Mouse (Mus musculus) forebrain, embryonic 14.5 days (tissue): ENCODE results near the gene Fam168a. TPM values are rescaled to one million over a fixed set of nuclear protein-coding genes. Genes with fewer than 3 reads are reported as not detected.
A peak's percentile ranks its signal among the peaks of the same experiment; 100 is the strongest.

Experiments
- ATAC-seq: fragments of 200-750 bp; cut with Nextera tagmentation; 2 replicates; pipeline ENCODE4 v1.8.0; 2017; ENCODE audit warnings: mild to moderate bottlenecking, moderate library complexity
- DNase-seq: peaks from one replicate; pipeline ENCODE4 v3.0.0-alpha.2; 2015; ENCODE audit warnings: low spot score
- H3K27ac ChIP-seq: fragments of 300-500 bp; sonication (generic); 2 replicates; pipeline ENCODE4 v1.5.1; 2014; ENCODE audit warnings: low read depth, mild to moderate bottlenecking, control low read depth, low read length, moderate library complexity
- H3K27me3 ChIP-seq: fragments of 300-500 bp; sonication (generic); replicated peaks from 2 replicates; pipeline ENCODE4 v1.6.1; 2014; ENCODE audit warnings: low read length, control low read depth, mixed read lengths; ENCODE audit not compliant: control insufficient read depth, insufficient read depth
- H3K36me3 ChIP-seq: fragments of 300-500 bp; sonication (generic); 2 replicates; pipeline ENCODE4 v1.6.1; 2014; ENCODE audit warnings: low read length, control low read depth; ENCODE audit not compliant: control insufficient read depth, insufficient read depth
- H3K4me1 ChIP-seq: fragments of 300-500 bp; sonication (generic); 2 replicates; pipeline ENCODE4 v1.6.1; 2014; ENCODE audit warnings: antibody characterized with exemption, low read length, control low read depth; ENCODE audit not compliant: control insufficient read depth, insufficient read depth
- H3K4me2 ChIP-seq: fragments of 300-500 bp; sonication (generic); 2 replicates; pipeline ENCODE4 v1.6.1; 2014; ENCODE audit warnings: mild to moderate bottlenecking, control low read depth, low read length
- H3K4me3 ChIP-seq: fragments of 300-500 bp; sonication (generic); 2 replicates; pipeline ENCODE4 v1.5.1; 2014; ENCODE audit warnings: low read depth, low read length, control low read depth
- H3K9ac ChIP-seq: fragments of 300-500 bp; sonication (generic); 2 replicates; pipeline ENCODE4 v1.6.1; 2014; ENCODE audit warnings: mild to moderate bottlenecking, low read length, control low read depth, moderate library complexity
- H3K9me3 ChIP-seq: fragments of 300-500 bp; sonication (generic); replicated peaks from 2 replicates; pipeline ENCODE4 v1.6.1; 2016; ENCODE audit warnings: low read length, control low read depth, mixed read lengths; ENCODE audit not compliant: control insufficient read depth
- WGBS: fragments of 180-500 bp; shearing (Covaris S2); extraction: QIAGEN DNeasy Blood & Tissue Kit; methylation state at CpG from one replicate; pipeline ENCODE4 v1.1.7; 2014; 5-methylcytosine and 5-hydroxymethylcytosine counted together
- polyA plus RNA-seq: library from polyadenylated mRNA; unstranded; fragments of >200 nt; fragmentation: Nextera tagmentation; extraction: Ambion mirVana; gene quantifications from 2 replicates; pipeline ENCODE4 v1.2.1, GENCODE M21; 2014

Fam168a gene
- polyA plus RNA-seq, 1 experiment from 2014 or later = 86.6 TPM

DNA sequence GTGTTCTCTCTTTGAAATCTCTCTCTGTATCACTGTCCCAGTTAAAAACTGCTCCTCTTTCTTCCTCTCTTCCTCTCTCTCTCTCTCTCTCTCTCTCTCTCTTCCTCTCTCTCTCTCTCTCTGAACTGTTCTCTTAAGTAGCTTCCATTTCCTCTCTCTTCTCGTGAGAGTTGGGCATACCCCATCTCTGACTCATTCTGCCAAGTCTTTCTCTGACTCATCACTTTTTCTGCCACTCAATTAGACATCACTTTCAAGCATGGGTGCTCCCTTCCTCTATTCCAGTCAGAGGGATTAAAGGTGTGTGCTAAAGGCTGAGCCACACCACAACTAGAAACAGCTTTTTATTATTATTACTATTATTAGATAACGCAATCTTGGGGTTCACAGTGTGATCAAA lies 43.7 kb downstream of the Fam168a start:
- Histone ChIP-seq H3K9ac (no peak overlapping the region), H3K27me3 (no peaks in the 10 kb centered on the region), H3K4me2 (no peak overlapping the region), H3K9me3 (no peaks in the 10 kb centered on the region), H3K27ac (no peak overlapping the region), H3K4me1 (no peaks in the 10 kb centered on the region; the same call in 1 of the 2 replicates), H3K36me3 (no peaks in the 10 kb centered on the region), H3K4me3 (no peak overlapping the region)
- DNase-seq (no peak), ATAC-seq (no peak)
- WGBS = 71% methylated on average over 2 of the region's 2 CpGs

DNA sequence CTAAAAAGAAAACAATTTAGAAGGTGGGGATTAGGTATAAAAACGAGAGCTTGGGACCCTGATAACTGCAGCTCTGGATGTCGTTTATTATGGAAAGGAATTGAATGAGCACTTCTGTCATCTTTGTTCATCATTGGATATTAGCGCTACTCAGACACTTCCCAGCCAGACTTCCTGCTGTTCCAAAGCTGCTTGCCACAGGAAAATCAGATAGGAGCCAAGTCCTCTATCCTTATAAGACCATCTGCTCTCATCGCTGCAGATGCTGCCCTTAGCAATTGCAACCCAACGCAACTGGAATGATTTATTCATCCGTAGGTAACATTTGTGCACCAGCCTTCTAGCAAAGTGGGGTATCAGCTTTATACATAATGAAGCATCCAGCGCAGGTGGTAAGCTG lies 52.3 kb downstream of the Fam168a start:
- peak overlapping the region; percentile 52; the same call in 1 of the 2 replicates for H3K27ac ChIP-seq
- 71% methylated on average over 7 of the region's 7 CpGs for WGBS
- ATAC-seq = no peak
- no peaks in the 10 kb centered on the region for H3K27me3 ChIP-seq
- peak; percentile 75 for DNase-seq
- H3K4me2 ChIP-seq = no peak overlapping the region
- no peaks in the 10 kb centered on the region for H3K4me1 ChIP-seq
- no peaks in the 10 kb centered on the region for H3K9me3 ChIP-seq
- H3K4me3 ChIP-seq = no peak overlapping the region
- no peaks in the 10 kb centered on the region for H3K36me3 ChIP-seq
- H3K9ac ChIP-seq = no peak overlapping the region

DNA sequence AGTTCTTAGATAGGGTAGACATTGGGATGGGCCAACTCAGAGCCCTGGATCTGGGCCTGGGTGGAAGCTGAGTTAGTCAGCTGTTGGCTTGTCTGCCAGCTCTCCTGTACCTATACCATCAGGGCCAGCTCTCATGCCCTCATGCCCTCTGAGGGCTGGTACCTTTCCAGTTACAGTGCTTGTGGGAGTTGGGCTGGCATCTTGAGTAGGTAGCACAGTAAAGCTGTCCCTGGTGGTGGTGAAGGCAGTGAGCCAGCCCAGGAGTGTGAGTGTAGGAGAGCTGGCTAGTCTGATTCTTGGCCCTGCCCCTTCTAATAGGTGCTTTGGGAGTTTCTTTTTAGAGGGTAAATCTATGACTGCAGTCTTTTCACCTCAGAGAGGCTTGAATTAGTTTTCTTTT lies 56.3 kb downstream of the Fam168a start:
- no peak overlapping the region for H3K9ac ChIP-seq
- DNase-seq (no peak), ATAC-seq (no peak)
- H3K4me1 ChIP-seq = 0 out of 2 replicates have a peak, but pooled peaks cover 2% of the 10 kb centered on the region
- no peak overlapping the region for H3K27ac ChIP-seq
- H3K9me3 ChIP-seq = no peaks in the 10 kb centered on the region
- no peak overlapping the region for H3K4me2 ChIP-seq
- no peaks in the 10 kb centered on the region for H3K36me3 ChIP-seq
- no peaks in the 10 kb centered on the region for H3K27me3 ChIP-seq
- no peak overlapping the region for H3K4me3 ChIP-seq

DNA sequence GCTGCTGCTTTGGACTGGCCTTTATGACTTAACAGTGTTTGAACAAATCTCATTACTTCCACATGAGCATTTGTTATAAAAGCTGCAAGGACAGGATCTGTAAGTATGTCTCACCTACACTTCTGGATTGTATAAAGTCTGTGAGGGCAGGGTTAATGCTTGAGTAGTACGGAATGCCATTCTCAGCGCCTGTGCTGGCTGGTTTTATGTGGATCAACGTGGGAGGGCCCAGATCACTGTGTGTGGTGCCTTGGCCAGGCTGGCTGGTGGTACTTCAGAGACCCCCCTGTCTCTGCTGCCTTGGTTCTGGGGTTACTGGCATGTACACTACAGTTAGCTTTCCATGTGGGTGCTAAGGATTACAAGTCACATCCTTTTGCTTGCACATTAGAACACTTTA lies 61.1 kb downstream of the Fam168a start:
- DNase-seq (no peak), ATAC-seq (no peak)
- H3K36me3 ChIP-seq = no peaks in the 10 kb centered on the region
- no peak overlapping the region for H3K4me3 ChIP-seq
- H3K4me2 ChIP-seq = no peak overlapping the region
- 5% methylated on average over 3 of the region's 3 CpGs for WGBS
- 0 out of 2 replicates have a peak, but pooled peaks cover 2% of the 10 kb centered on the region for H3K4me1 ChIP-seq
- no peak overlapping the region for H3K27ac ChIP-seq
- H3K27me3 ChIP-seq = no peaks in the 10 kb centered on the region
- H3K9ac ChIP-seq = no peak overlapping the region
- H3K9me3 ChIP-seq = no peaks in the 10 kb centered on the region

DNA sequence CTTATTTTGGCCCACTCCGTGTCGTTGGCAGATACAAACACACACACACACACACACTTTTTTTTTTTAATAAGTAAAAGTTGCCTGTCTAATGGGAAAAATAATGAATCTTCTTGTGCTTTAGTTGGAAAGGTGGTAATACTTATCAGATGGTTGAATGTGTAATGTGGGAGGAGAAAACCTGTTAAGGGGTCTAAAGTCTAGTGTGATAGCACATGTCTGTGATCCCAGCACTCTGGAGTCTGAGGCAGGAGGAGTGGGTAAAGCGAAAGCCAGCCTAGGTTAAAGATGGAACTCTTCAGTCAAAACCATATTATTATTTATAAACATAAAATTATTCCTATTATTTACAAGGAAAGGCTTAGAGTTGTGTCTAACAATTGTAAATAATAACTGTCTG lies 61.6 kb downstream of the Fam168a start:
- Histone ChIP-seq H3K4me3 (no peak overlapping the region), H3K9me3 (no peaks in the 10 kb centered on the region), H3K36me3 (no peaks in the 10 kb centered on the region), H3K27ac (no peak overlapping the region), H3K4me1 (0 out of 2 replicates have a peak, but pooled peaks cover 2% of the 10 kb centered on the region), H3K27me3 (no peaks in the 10 kb centered on the region), H3K4me2 (no peak overlapping the region), H3K9ac (no peak overlapping the region)
- WGBS = 88% methylated on average over 3 of the region's 3 CpGs
- ATAC-seq = no peak
- DNase-seq = no peak

DNA sequence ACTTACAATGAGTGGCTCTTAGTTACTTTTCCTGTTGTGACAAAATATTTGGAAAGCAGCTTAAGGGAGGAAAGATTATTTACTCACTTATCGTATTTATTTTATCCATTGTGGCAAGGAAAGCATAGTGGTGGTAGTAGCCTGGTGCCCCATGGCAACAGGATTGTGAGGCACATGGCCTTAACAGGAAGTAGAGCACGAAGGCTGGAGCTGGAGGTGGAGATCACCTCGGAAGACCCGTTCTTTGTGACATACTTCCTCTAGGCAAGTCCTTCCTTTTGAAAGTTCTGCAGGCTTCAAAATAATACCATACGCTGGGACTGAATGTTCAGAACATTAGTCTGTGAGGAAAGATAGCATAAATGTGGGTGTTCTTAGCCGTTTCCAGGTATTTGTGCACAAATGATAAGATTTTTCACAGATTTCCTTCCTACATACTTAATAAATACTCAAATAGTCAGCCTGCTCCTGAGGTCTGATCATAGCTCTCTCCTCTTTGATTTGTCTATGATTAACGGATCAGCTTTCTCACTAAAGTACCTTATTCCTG lies 63.2 kb downstream of the Fam168a start:
- ATAC-seq = no peak
- 0 out of 2 replicates have a peak, but pooled peaks cover 2% of the 10 kb centered on the region for H3K4me1 ChIP-seq
- WGBS = 95% methylated on average over 7 of the region's 7 CpGs
- H3K27ac ChIP-seq = no peak overlapping the region
- no peak overlapping the region for H3K9ac ChIP-seq
- H3K27me3 ChIP-seq = no peaks in the 10 kb centered on the region
- H3K4me2 ChIP-seq = no peak overlapping the region
- no peaks in the 10 kb centered on the region for H3K9me3 ChIP-seq
- no peak overlapping the region for H3K4me3 ChIP-seq
- H3K36me3 ChIP-seq = no peaks in the 10 kb centered on the region
- DNase-seq = no peak

DNA sequence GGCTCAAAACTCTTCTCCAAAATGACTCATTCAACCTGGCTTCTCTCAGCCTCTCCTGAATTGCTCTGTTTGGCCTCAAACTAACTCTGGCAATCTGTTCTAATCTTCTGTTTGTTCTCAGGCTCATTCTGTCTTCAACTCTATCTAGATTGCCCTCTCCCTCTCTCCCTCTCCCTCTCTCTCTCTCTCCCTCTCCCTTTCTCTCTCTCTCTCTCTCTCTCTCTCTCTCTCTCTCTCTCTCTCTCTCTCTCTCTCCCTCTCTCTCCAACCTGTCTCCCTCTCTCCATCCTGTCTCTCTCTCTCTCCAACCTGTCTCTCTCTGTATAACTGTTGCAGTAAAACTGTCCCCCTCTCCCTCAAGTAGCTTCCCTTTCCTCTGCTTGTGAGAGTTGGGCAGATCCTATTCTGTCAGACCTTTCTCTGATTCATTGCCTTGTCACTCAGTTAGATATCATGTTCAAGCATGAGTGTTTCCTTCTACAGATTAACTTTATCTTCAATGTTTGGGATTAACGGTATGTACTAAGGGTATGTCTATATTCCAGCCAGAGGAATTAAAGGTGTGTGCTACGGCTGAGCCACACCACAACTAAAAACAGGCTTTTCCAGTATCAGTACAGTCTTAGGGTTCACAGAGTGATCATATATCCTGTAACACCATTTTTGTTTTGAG lies 64.4 kb downstream of the Fam168a start:
- H3K4me3 ChIP-seq = no peak overlapping the region
- ATAC-seq (no peak), DNase-seq (no peak)
- no peak overlapping the region for H3K4me2 ChIP-seq
- no peak overlapping the region for H3K27ac ChIP-seq
- no peak overlapping the region for H3K9ac ChIP-seq
- no peaks in the 10 kb centered on the region for H3K36me3 ChIP-seq
- H3K4me1 ChIP-seq = 0 out of 2 replicates have a peak, but pooled peaks cover 2% of the 10 kb centered on the region
- H3K27me3 ChIP-seq = no peaks in the 10 kb centered on the region
- no peaks in the 10 kb centered on the region for H3K9me3 ChIP-seq
- 91% methylated on average over 2 of the region's 2 CpGs for WGBS

DNA sequence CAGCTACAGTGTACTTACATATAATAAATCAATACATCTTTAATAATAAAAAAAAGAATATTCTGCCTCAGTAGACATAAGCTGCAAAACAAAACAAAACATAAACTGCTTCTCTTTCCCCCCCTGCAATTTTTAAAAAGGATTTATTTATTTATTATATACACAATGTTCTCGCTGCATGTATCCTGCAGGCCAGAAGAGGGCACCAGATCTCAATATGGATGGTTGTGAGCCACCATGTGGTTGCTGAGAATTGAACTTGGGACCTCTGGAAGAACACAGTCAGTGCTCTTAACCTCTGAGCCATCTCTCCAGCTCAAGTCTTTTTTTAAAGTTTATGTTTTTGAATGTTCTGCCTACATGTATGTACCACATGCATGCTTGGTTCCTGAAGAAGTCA lies 67.8 kb downstream of the Fam168a start:
- Histone ChIP-seq H3K36me3 (no peaks in the 10 kb centered on the region), H3K4me2 (no peak overlapping the region), H3K27me3 (no peaks in the 10 kb centered on the region), H3K27ac (no peak overlapping the region), H3K4me1 (no peaks in the 10 kb centered on the region), H3K9me3 (no peaks in the 10 kb centered on the region), H3K4me3 (no peak overlapping the region), H3K9ac (no peak overlapping the region)
- ATAC-seq = no peak
- no peak for DNase-seq
- whole genome bisulfite sequencing = 100% methylated on average over 1 of the region's 1 CpGs

DNA sequence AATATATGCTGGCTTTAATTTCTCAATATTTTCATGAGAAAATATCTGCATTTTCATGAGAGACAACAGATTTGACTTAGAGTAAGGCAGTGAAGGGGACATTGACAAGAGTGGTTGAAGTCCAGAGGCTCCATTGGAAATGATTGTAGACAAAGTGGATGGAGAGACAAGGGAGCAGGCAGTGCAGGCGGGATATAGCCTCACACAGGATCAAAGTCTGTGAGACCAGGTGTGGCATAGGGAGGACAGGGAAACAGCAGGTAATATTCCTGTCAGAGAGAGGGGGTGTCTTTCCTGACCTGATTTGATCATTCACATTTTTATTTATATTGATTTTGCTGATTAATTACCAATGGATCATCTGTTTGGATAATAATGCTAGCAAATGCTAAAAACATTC lies 69.4 kb downstream of the Fam168a start:
- 93% methylated on average over 1 of the region's 1 CpGs for WGBS
- no peak overlapping the region for H3K4me2 ChIP-seq
- no peaks in the 10 kb centered on the region for H3K4me1 ChIP-seq
- no peaks in the 10 kb centered on the region for H3K9me3 ChIP-seq
- no peak for ATAC-seq
- H3K36me3 ChIP-seq = 0 out of 2 replicates have a peak, but pooled peaks cover 4% of the 10 kb centered on the region
- H3K27me3 ChIP-seq = no peaks in the 10 kb centered on the region
- H3K9ac ChIP-seq = no peak overlapping the region
- H3K4me3 ChIP-seq = no peak overlapping the region
- no peak overlapping the region for H3K27ac ChIP-seq
- DNase-seq = no peak
